ENCODE assay signal across 8 mouse cellular contexts in the genomic region with DNA sequence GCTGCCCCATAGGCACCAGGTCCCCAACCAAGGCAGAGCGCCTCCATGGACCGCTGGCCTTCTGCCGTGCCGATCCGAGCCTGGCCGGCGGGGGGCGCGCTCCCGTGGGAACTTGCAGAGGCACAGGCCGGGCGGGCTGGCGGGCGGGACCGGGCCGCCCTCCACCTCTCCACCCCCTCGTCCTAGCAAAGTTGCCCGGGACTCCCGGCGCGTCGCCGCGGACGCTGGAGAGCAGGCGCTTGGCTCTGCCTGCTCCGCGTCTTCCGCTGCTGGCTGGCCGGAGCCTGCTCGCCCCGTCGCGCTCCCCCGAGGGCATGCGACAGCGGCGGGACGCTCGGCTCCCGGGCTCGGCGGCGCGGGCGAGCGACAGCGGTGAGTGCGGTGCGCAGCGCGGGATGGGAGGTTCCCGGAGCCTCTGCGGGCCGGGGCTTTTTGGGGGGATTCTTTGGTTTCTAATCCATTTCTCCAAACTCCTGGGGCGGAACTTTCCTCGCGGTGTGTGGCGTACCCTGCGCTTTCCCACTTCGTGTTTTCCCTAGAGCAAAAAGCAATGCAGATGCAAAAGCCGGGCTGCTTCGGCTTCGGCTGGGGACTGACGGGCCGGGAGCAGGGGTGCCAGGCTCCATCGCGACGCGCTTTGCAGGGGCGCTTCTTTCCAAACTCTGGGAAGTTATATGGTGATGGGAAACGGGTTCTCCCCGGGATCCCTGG. TPM values are rescaled to one million over a fixed set of nuclear protein-coding genes. Genes with fewer than 3 reads are reported as not detected.
A peak's percentile ranks its signal among the peaks of the same experiment; 100 is the strongest.
DNase-seq lines count a peak whose midpoint lies in the region; ATAC-seq and TF ChIP-seq lines count a peak whose summit lies in the region.

A gene (plus strand): TSS at position 188 of the 711 bp plus-strand sequence.

- peak within 1 kb of the TSS; percentile 95 for H3K4me2 ChIP-seq in limb, embryonic 12.5 days
- peak within 1 kb of the TSS; percentile 87 for H3K4me2 ChIP-seq in midbrain, embryonic 11.5 days

- peaks cover 43% of the 10 kb centered on the region for H3K27me3 ChIP-seq in limb, embryonic 12.5 days
- H3K27me3 ChIP-seq in midbrain, embryonic 11.5 days (ENCODE audit: control insufficient read depth, insufficient read depth, low read length) = peaks cover 20% of the 10 kb centered on the region
- peaks cover 11% of the 10 kb centered on the region for H3K27me3 ChIP-seq in spleen, adult 2 months (ENCODE audit: control insufficient read depth, insufficient read depth, low read length)

- H3K4me3 ChIP-seq in limb, embryonic 12.5 days (replicated peaks) = peak within 1 kb of the TSS; percentile 64
- H3K4me3 ChIP-seq in midbrain, embryonic 11.5 days (ENCODE audit: low read depth, low read length) = peak within 1 kb of the TSS; percentile 44
- peak within 1 kb of the TSS; percentile 23; the same call in 1 of the 2 replicates for H3K4me3 ChIP-seq in spleen, adult 2 months (ENCODE audit: extremely low read depth, insufficient read depth, insufficient read length)

- peak within 1 kb of the TSS; percentile 71 for H3K9ac ChIP-seq in limb, embryonic 12.5 days (replicated peaks)
- peak within 1 kb of the TSS; percentile 45 for H3K9ac ChIP-seq in midbrain, embryonic 11.5 days (ENCODE audit: low read length)

- peak; percentile 42 for ATAC-seq in common myeloid progenitor, adult 5-6 weeks (replicated peaks; ENCODE audit: low read depth, poor library complexity, severe bottlenecking)
- ATAC-seq in limb, embryonic 12.5 days (ENCODE audit: insufficient number of reproducible peaks, insufficient read depth, low FRiP score, low TSS enrichment, low read depth) = peak; percentile 85; the same call in 1 of the 2 replicates
- peak; percentile 90 for ATAC-seq in midbrain, embryonic 11.5 days (ENCODE audit: low FRiP score)

- H3K36me3 ChIP-seq in limb, embryonic 12.5 days = no peaks in the 10 kb centered on the region
- H3K36me3 ChIP-seq in midbrain, embryonic 11.5 days (ENCODE audit: control insufficient read depth, insufficient read depth, low read length) = no peaks in the 10 kb centered on the region
- no peaks in the 10 kb centered on the region for H3K36me3 ChIP-seq in spleen, adult 2 months (ENCODE audit: control insufficient read depth, insufficient read depth, low read length)

- H3K4me1 ChIP-seq in limb, embryonic 12.5 days (replicated peaks) = 0 out of 2 replicates have a peak, but pooled peaks cover 3% of the 10 kb centered on the region
- no peaks in the 10 kb centered on the region for H3K4me1 ChIP-seq in midbrain, embryonic 11.5 days (ENCODE audit: control insufficient read depth, insufficient read depth, low read length)
- H3K4me1 ChIP-seq in spleen, adult 2 months (ENCODE audit: control insufficient read depth, insufficient read depth, insufficient read length) = no peaks in the 10 kb centered on the region; the same call in 1 of the 2 replicates

- TF ChIP-seq CTCF in spleen, adult 2 months (IDR thresholded peaks at IDR 0.05; ENCODE audit: extremely low read depth, insufficient read depth, insufficient read length, insufficient replicate concordance) = no peak

- WGBS in limb, embryonic 12.5 days = under 1% methylated on average over 71 of the region's 73 CpGs
- WGBS in midbrain, embryonic 11.5 days = under 1% methylated on average over 65 of the region's 73 CpGs
- WGBS in spleen, adult 2 months = 3% methylated on average over 73 of the region's 73 CpGs

- no peaks in the 10 kb centered on the region for H3K9me3 ChIP-seq in limb, embryonic 12.5 days
- H3K9me3 ChIP-seq in midbrain, embryonic 11.5 days (ENCODE audit: control insufficient read depth, low read length) = no peaks in the 10 kb centered on the region

- no peak for TF ChIP-seq POLR2A in spleen, adult 2 months (IDR thresholded peaks at IDR 0.05; ENCODE audit: low read depth, low read length)

- peak within 1 kb of the TSS; percentile 17; the same call in 1 of the 2 replicates for H3K27ac ChIP-seq in limb, embryonic 12.5 days
- H3K27ac ChIP-seq in midbrain, embryonic 11.5 days (ENCODE audit: low read depth, low read length) = no peak within 1 kb of the TSS
- no peak within 1 kb of the TSS for H3K27ac ChIP-seq in spleen, adult 2 months (ENCODE audit: insufficient read depth, low read length)

- peak; percentile 64 to 81 for DNase-seq in adrenal gland, adult (ENCODE audit: inconsistent age in 2 of 2, low spot score in 1 of 2)
- peak; percentile 74 for DNase-seq in gastrocnemius, postnatal 10 days
- DNase-seq in induced T-regulatory cell, adult 2 months (ENCODE audit: low read depth) = peak; percentile 6
- peak; percentile 97 for DNase-seq in midbrain, embryonic 11.5 days (ENCODE audit: low spot score, missing footprints)
- peak in 1 of 2 experiments; percentile 18 for DNase-seq in spleen, adult 2 months (ENCODE audit: low read depth in 1 of 2, low spot score in 2 of 2)
- DNase-seq in MN1 (ENCODE audit: low spot score) = no peak

RNA-seq across cellular contexts. Expression of the gene that starts here (rescaled TPM):
- not detected in 2 replicates for total RNA-seq in common myeloid progenitor, adult 5-6 weeks (2017)
- total RNA-seq in gastrocnemius, postnatal 10 days (2021) = under 1 TPM; 0.21 to 0.95 TPM
- 0.64 and 1.0 TPM in 2 replicates for polyA plus RNA-seq in limb, embryonic 12.5 days (2016; fragmentation: Nextera tagmentation; extraction: Ambion mirVana)
- 0.37 and 0.41 TPM in 2 replicates for polyA plus RNA-seq in midbrain, embryonic 11.5 days (2014; fragmentation: Nextera tagmentation; extraction: Ambion mirVana)
- 0.57 and 1.2 TPM in 2 replicates for polyA plus RNA-seq in spleen, adult 2 months (2012; rRNA removed)

Comparison
In these comparisons a context has a peak if more than half of its experiments do, and no peak if none do; other contexts are left out.
1. Peak in ATAC-seq in common myeloid progenitor, adult 5-6 weeks; RNA of the gene not detected or under 1 TPM.
2. Peak in DNase-seq in gastrocnemius, postnatal 10 days; RNA of the gene not detected or under 1 TPM.
3. Peak in DNase-seq, ATAC-seq, H3K4me3 ChIP-seq, H3K9ac ChIP-seq and H3K4me2 ChIP-seq in midbrain, embryonic 11.5 days; RNA of the gene not detected or under 1 TPM.